Mouse (Mus musculus) G1E (cell line): ENCODE data around the gene Lzts3. TPM values are rescaled to one million over a fixed set of nuclear protein-coding genes. Genes with fewer than 3 reads are reported as not detected.

Experiments used
- ATAC-seq: 2 replicates; pipeline ENCODE4 v1.8.0; 2016; ENCODE audit warnings: mild to moderate bottlenecking; ENCODE audit not compliant: insufficient number of reproducible peaks, poor library complexity, low FRiP score, severe bottlenecking; ENCODE audit errors: extremely low read depth
- DNase-seq: peaks from one replicate; pipeline ENCODE4 v3.0.0; 2012; ENCODE audit warnings: low spot score
- H3K27me3 ChIP-seq: 2 replicates; pipeline ENCODE4 v1.6.1; 2012; ENCODE audit warnings: mild to moderate bottlenecking, low read length, inconsistent platforms; ENCODE audit not compliant: insufficient read depth
- H3K36me3 ChIP-seq: replicated peaks from 2 replicates; pipeline ENCODE3; 2012; ENCODE audit warnings: mild to moderate bottlenecking, inconsistent platforms
- H3K4me1 ChIP-seq: 2 replicates; pipeline ENCODE4 v1.6.1; 2012; ENCODE audit warnings: low read depth, low read length, inconsistent platforms, mixed read lengths; ENCODE audit not compliant: insufficient read depth
- H3K4me3 ChIP-seq: 2 replicates; pipeline ENCODE4 v1.5.1; 2012; ENCODE audit warnings: low read depth, mild to moderate bottlenecking, inconsistent platforms, low read length, moderate library complexity, mixed read lengths
- H3K9me3 ChIP-seq: replicated peaks from 2 replicates; pipeline ENCODE4 v1.6.1; 2012; ENCODE audit warnings: inconsistent platforms
- CTCF ChIP-seq: IDR thresholded peaks from 2 replicates; pipeline ENCODE4 v1.5.1; 2012; ENCODE audit warnings: low read depth, low read length, inconsistent platforms, mixed read lengths
- GATA1 ChIP-seq: IDR thresholded peaks from 2 replicates; pipeline ENCODE4 v1.6.1; 2012; ENCODE audit warnings: borderline replicate concordance, low read length, inconsistent platforms, mixed read lengths
- GATA2 ChIP-seq: IDR thresholded peaks from 2 replicates; pipeline ENCODE4 v1.6.1; 2012; ENCODE audit warnings: low read depth, low read length, inconsistent platforms, borderline replicate concordance
- POLR2AphosphoS5 ChIP-seq: IDR thresholded peaks from 2 replicates; pipeline ENCODE4 v1.6.1; 2012; ENCODE audit warnings: low read depth, low read length, inconsistent platforms; ENCODE audit not compliant: insufficient replicate concordance
- TAL1 ChIP-seq: conservative IDR thresholded peaks from 2 replicates; pipeline ENCODE4 v1.6.1; 2012; ENCODE audit warnings: low read depth, low read length, inconsistent platforms, mixed read lengths
- polyA plus RNA-seq: library from polyadenylated mRNA; stranded (reverse); fragments of >175 nt; gene quantifications from 2 replicates; pipeline ENCODE4 v1.2.3, GENCODE M21; 2012
- total RNA-seq, 2 experiments: library from RNA; stranded (forward) in 1 of 2; stranded (reverse) in 1 of 2; fragments of 200-1000 nt in 1 of 2; fragments of >200 nt in 1 of 2; fragmentation: Nextera tagmentation in 1 of 2; gene quantifications; 2 replicates each; pipeline ENCODE4 v1.2.3; 2014 to 2017

Gene Lzts3
- total and polyA plus RNA-seq, 3 experiments: 0.55 to 1.1 TPM; not detected in 1

GRCm38 (mm10) chr2:130677211-130677610 is 34.6 kb upstream of the Lzts3 start:
- Histone ChIP-seq H3K4me3 (no peak overlapping the region), H3K9me3 (no peaks in the 10 kb centered on the region), H3K4me1 (no peaks in the 10 kb centered on the region), H3K36me3 (peaks cover 96% of the 10 kb centered on the region), H3K27me3 (no peaks in the 10 kb centered on the region)
- DNase-seq (no peak), ATAC-seq (no peak)
- TF ChIP-seq GATA2 (no peak), GATA1 (no peak), CTCF (no peak), TAL1 (no peak), POLR2AphosphoS5 (no peak)

- DNase-seq (peak; percentile 90), ATAC-seq (peak; percentile 81)
- Histone ChIP-seq H3K27me3 (no peaks in the 10 kb centered on the region), H3K9me3 (no peaks in the 10 kb centered on the region), H3K36me3 (peaks cover 42% of the 10 kb centered on the region), H3K4me3 (peak within 1 kb of the TSS; percentile 82), H3K4me1 (peaks cover 56% of the 10 kb centered on the region)
- TF ChIP-seq CTCF: no peak
- TF ChIP-seq GATA1: no peak
- no peak for TF ChIP-seq GATA2
- no peak for TF ChIP-seq TAL1
- TF ChIP-seq POLR2AphosphoS5: no peak
Observed at GRCm38 (mm10) chr2:130667559-130667958, 25.0 kb upstream of the Lzts3 start, which contains the start of gene Itpa. Itpa (plus strand) TSS chr2:130667610.

- H3K4me3 ChIP-seq: peak within 1 kb of the TSS; percentile 78
- no peaks in the 10 kb centered on the region for H3K27me3 ChIP-seq
- TF ChIP-seq CTCF: no peak
- TF ChIP-seq TAL1: no peak
- no peak for TF ChIP-seq GATA2
- TF ChIP-seq GATA1: no peak
- TF ChIP-seq POLR2AphosphoS5: no peak
- H3K9me3 ChIP-seq: no peaks in the 10 kb centered on the region
- H3K36me3 ChIP-seq: peaks cover 45% of the 10 kb centered on the region
- peaks cover 50% of the 10 kb centered on the region for H3K4me1 ChIP-seq
- ATAC-seq: peak; percentile 77
- peak; percentile 89 for DNase-seq
Observed at GRCm38 (mm10) chr2:130664102-130664701, 21.6 kb upstream of the Lzts3 start, which contains the start of gene Ddrgk1. Ddrgk1 (minus strand) TSS chr2:130664659.

GRCm38 (mm10) chr2:130663342-130663741 is 20.7 kb upstream of the Lzts3 start:
- H3K9me3 ChIP-seq: no peaks in the 10 kb centered on the region
- DNase-seq (no peak), ATAC-seq (no peak)
- H3K36me3 ChIP-seq: peaks cover 52% of the 10 kb centered on the region
- no peak for TF ChIP-seq GATA2
- TF ChIP-seq CTCF: no peak
- no peak for TF ChIP-seq GATA1
- no peak for TF ChIP-seq POLR2AphosphoS5
- peak overlapping the region; percentile 78 for H3K4me3 ChIP-seq
- H3K27me3 ChIP-seq: no peaks in the 10 kb centered on the region
- peaks cover 45% of the 10 kb centered on the region for H3K4me1 ChIP-seq

- DNase-seq: no peak
- Histone ChIP-seq H3K4me1 (peaks cover 35% of the 10 kb centered on the region), H3K4me3 (no peak overlapping the region), H3K9me3 (no peaks in the 10 kb centered on the region), H3K27me3 (no peaks in the 10 kb centered on the region), H3K36me3 (peaks cover 98% of the 10 kb centered on the region)
- TF ChIP-seq POLR2AphosphoS5 (no peak), CTCF (no peak), GATA1 (no peak), GATA2 (no peak), TAL1 (no peak)
- ATAC-seq: no peak
Observed at GRCm38 (mm10) chr2:130658530-130658929, 15.9 kb upstream of the Lzts3 start.

- Histone ChIP-seq H3K9me3 (no peaks in the 10 kb centered on the region), H3K27me3 (no peaks in the 10 kb centered on the region), H3K4me1 (peaks cover 25% of the 10 kb centered on the region), H3K36me3 (peaks cover 98% of the 10 kb centered on the region), H3K4me3 (no peak overlapping the region)
- no peak for ATAC-seq
- no peak for TF ChIP-seq POLR2AphosphoS5
- TF ChIP-seq CTCF: no peak
- no peak for TF ChIP-seq GATA2
- TF ChIP-seq GATA1: no peak
- no peak for TF ChIP-seq TAL1
- DNase-seq: no peak
Observed at GRCm38 (mm10) chr2:130657541-130657940, 14.9 kb upstream of the Lzts3 start.
